Mouse (Mus musculus): ENCODE measurements around the gene Cir1. TPM values are rescaled to one million over a fixed set of nuclear protein-coding genes. Genes with fewer than 3 reads are reported as not detected.
A peak's percentile ranks its signal among the peaks of the same experiment; 100 is the strongest.

Cir1 gene
- polyA plus RNA-seq, 1 experiment from 2014 or later, result 18.0 TPM

GRCm38 (mm10) chr2:73298154-73298553, 14.3 kb downstream of the Cir1 start:
- H3K4me1 ChIP-seq, result no peaks in the 10 kb centered on the region
- 84% methylated on average over 7 of the region's 7 CpGs for WGBS
- H3K36me3 ChIP-seq (replicated peaks), result peaks cover 42% of the 10 kb centered on the region
- no peaks in the 10 kb centered on the region for H3K27me3 ChIP-seq (replicated peaks; ENCODE audit: low read depth, poor library complexity, severe bottlenecking)
- no peak overlapping the region for H3K4me3 ChIP-seq
- no peak for DNase-seq (ENCODE audit: low spot score)
- H3K9me3 ChIP-seq, result no peaks in the 10 kb centered on the region
- H3K27ac ChIP-seq (replicated peaks), result no peak overlapping the region

GRCm38 (mm10) chr2:73295023-73295422, 17.5 kb downstream of the Cir1 start:
- Histone ChIP-seq H3K4me3 (no peak overlapping the region), H3K27me3 (replicated peaks; ENCODE audit: low read depth, poor library complexity, severe bottlenecking) (no peaks in the 10 kb centered on the region), H3K4me1 (no peaks in the 10 kb centered on the region), H3K9me3 (no peaks in the 10 kb centered on the region), H3K27ac (replicated peaks) (no peak overlapping the region), H3K36me3 (replicated peaks) (peaks cover 33% of the 10 kb centered on the region)
- DNase-seq (ENCODE audit: low spot score), result no peak
- 84% methylated on average over 7 of the region's 7 CpGs for WGBS

- Histone ChIP-seq H3K36me3 (replicated peaks) (peaks cover 33% of the 10 kb centered on the region), H3K27me3 (replicated peaks; ENCODE audit: low read depth, poor library complexity, severe bottlenecking) (no peaks in the 10 kb centered on the region), H3K4me1 (no peaks in the 10 kb centered on the region), H3K27ac (replicated peaks) (no peak overlapping the region), H3K9me3 (no peaks in the 10 kb centered on the region), H3K4me3 (no peak overlapping the region)
- WGBS, result 93% methylated on average over 4 of the region's 4 CpGs
- DNase-seq (ENCODE audit: low spot score), result no peak
These were observed 21.4 kb downstream of the Cir1 start for GRCm38 (mm10) chr2:73291130-73291529.

GRCm38 (mm10) chr2:73285630-73286029, 26.9 kb downstream of the Cir1 start:
- H3K27ac ChIP-seq (replicated peaks), result no peak overlapping the region
- peaks cover 8% of the 10 kb centered on the region for H3K4me1 ChIP-seq
- H3K27me3 ChIP-seq (replicated peaks; ENCODE audit: low read depth, poor library complexity, severe bottlenecking), result peaks cover 22% of the 10 kb centered on the region
- no peak overlapping the region for H3K4me3 ChIP-seq
- no peaks in the 10 kb centered on the region for H3K9me3 ChIP-seq
- peak; percentile 27 for DNase-seq (ENCODE audit: low spot score)
- peaks cover 19% of the 10 kb centered on the region for H3K36me3 ChIP-seq (replicated peaks)
- WGBS, result 7% methylated on average over 2 of the region's 2 CpGs

- peaks cover 2% of the 10 kb centered on the region; the same call in 1 of the 2 replicates for H3K36me3 ChIP-seq (replicated peaks)
- peaks cover 35% of the 10 kb centered on the region for H3K4me1 ChIP-seq
- H3K27me3 ChIP-seq (replicated peaks; ENCODE audit: low read depth, poor library complexity, severe bottlenecking), result peaks cover 61% of the 10 kb centered on the region
- DNase-seq (ENCODE audit: low spot score), result peak; percentile 27
- no peak overlapping the region for H3K27ac ChIP-seq (replicated peaks)
- H3K4me3 ChIP-seq, result no peak overlapping the region
- no peaks in the 10 kb centered on the region for H3K9me3 ChIP-seq
- WGBS, result 6% methylated on average over 7 of the region's 7 CpGs
These were observed 30.8 kb downstream of the Cir1 start for GRCm38 (mm10) chr2:73281707-73282106.

DNA sequence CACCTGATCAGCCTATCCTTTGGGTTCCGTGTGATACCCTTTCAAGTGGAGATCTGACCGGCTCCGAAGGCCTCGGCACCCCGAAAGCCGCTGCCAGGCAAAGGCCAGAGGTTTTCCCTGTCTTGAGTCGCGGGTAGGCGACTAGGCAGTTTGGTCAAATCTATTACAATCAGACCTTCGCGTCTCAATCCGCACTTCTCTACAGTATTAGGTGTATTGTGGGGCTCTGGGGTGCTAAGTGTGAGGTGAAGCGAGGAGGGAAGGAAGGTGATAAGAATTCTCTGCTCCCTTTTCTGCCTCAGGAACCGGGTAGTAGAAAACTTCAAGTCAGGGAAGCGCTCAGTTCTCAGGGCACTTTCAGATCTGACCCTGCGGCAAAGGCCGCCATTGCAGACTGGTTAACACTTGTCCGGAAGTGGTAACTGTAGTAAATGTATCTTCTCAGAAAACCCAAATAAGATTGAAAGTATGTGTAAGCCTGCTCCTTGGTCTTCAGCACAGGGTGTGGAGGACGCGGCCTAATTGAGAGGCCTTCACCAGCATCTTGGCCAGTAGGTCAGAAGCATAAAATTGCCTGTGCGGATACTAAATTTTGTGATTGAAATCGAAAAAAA, 31.3 kb downstream of the Cir1 start:
- DNase-seq (ENCODE audit: low spot score), result no peak
- 0 out of 2 replicates have a peak, but pooled peaks cover 2% of the 10 kb centered on the region for H3K36me3 ChIP-seq (replicated peaks)
- no peaks in the 10 kb centered on the region for H3K9me3 ChIP-seq
- H3K4me3 ChIP-seq, result peak overlapping the region; percentile 36
- no peak overlapping the region for H3K27ac ChIP-seq (replicated peaks)
- peaks cover 35% of the 10 kb centered on the region for H3K4me1 ChIP-seq
- H3K27me3 ChIP-seq (replicated peaks; ENCODE audit: low read depth, poor library complexity, severe bottlenecking), result peaks cover 66% of the 10 kb centered on the region
- 5% methylated on average over 22 of the region's 22 CpGs for WGBS

GRCm38 (mm10) chr2:73280356-73281047, 32.0 kb downstream of the Cir1 start:
- H3K9me3 ChIP-seq, result no peaks in the 10 kb centered on the region
- peaks cover 73% of the 10 kb centered on the region for H3K27me3 ChIP-seq (replicated peaks; ENCODE audit: low read depth, poor library complexity, severe bottlenecking)
- 1% methylated on average over 33 of the region's 33 CpGs for WGBS
- DNase-seq (ENCODE audit: low spot score), result peak; percentile 58
- no peaks in the 10 kb centered on the region for H3K36me3 ChIP-seq (replicated peaks)
- no peak overlapping the region for H3K27ac ChIP-seq (replicated peaks)
- H3K4me3 ChIP-seq, result peak overlapping the region; percentile 36
- peaks cover 35% of the 10 kb centered on the region for H3K4me1 ChIP-seq

DNA sequence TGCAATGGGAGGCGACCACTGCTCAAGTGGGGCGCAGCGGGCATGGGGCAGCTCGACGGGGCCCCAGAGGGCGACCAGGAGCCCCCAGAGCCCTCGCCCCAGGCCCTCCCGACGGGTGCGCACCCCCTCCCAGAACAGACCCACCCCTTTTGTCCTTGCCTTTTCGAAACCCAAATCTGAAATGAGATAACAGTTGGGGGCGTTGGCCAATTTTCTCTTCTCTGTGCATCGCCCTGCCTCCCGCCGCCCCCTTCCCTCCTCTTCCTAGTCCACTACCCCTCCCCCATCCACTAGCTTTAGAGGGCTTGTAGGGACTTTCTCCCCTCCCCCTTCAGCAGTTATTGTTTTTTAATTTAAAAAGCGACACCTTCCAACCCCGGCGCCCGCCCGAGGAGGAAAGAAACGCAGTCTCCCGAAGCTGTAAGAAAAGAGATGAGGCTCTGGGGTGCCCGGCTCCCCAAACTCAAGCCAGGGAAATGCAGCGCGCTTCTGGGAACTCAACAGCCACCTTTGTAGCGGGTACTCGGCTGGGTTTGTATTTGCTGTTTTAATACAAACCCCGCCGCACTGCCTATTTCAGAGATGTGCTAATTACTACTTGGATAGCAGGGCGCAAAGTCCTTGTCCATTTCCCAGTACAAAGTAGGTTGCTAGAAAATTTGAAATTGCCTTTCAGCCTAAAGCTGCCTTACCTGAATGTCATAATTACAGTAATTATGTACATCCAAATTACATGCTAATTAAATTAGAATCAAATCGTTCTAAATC, 33.0 kb downstream of the Cir1 start:
- H3K27me3 ChIP-seq (replicated peaks; ENCODE audit: low read depth, poor library complexity, severe bottlenecking), result peaks cover 83% of the 10 kb centered on the region
- no peaks in the 10 kb centered on the region for H3K36me3 ChIP-seq (replicated peaks)
- no peaks in the 10 kb centered on the region for H3K9me3 ChIP-seq
- H3K4me3 ChIP-seq, result peak overlapping the region; percentile 45
- peak overlapping the region; percentile 12; the same call in 1 of the 2 replicates for H3K27ac ChIP-seq (replicated peaks)
- 2% methylated on average over 31 of the region's 31 CpGs for WGBS
- peak; percentile 45 for DNase-seq (ENCODE audit: low spot score)
- H3K4me1 ChIP-seq, result peaks cover 39% of the 10 kb centered on the region

GRCm38 (mm10) chr2:73278869-73279268, 33.6 kb downstream of the Cir1 start:
- under 1% methylated on average over 17 of the region's 17 CpGs for WGBS
- Histone ChIP-seq H3K27ac (replicated peaks) (peak overlapping the region; percentile 12; the same call in 1 of the 2 replicates), H3K27me3 (replicated peaks; ENCODE audit: low read depth, poor library complexity, severe bottlenecking) (peaks cover 89% of the 10 kb centered on the region), H3K36me3 (replicated peaks) (no peaks in the 10 kb centered on the region), H3K9me3 (no peaks in the 10 kb centered on the region), H3K4me3 (peak overlapping the region; percentile 45), H3K4me1 (peaks cover 45% of the 10 kb centered on the region)
- no peak for DNase-seq (ENCODE audit: low spot score)

DNA sequence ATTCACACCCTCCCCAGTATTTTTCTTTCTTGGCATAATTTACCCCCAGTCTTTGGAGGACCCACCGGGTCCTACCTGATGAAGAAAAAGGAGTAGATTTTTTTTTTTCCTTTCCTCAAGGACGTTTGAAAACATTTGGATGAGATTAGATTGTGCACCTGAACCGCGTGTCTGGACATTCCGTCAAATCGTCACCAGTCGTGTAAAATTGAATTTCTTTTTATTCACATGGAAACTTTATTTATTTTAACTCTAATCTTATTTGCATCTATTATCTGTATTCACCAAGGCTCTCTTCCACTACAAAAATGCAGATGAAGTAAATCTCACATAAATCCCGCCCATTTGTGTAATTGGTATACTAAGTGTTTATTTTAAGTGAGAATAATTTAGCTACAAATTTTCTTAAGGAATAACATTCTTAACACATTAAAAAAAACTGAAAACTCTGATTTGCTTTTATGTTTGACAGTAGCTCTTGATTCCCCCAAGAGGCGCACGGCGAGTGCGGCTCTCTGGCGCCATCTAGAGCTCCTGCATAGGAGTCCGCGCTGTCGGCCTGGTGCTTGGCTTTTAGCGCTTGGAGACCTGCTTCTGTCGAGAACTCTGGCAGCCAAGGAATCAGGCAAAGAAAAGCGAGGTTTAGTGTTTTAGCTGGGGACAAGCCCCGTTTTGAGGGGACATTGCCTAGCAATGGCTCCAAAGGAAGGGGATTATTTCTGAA, 34.2 kb downstream of the Cir1 start:
- peak; percentile 92 for DNase-seq (ENCODE audit: low spot score)
- Histone ChIP-seq H3K4me3 (peak overlapping the region; percentile 49), H3K9me3 (no peaks in the 10 kb centered on the region), H3K27ac (replicated peaks) (no peak overlapping the region), H3K36me3 (replicated peaks) (no peaks in the 10 kb centered on the region), H3K27me3 (replicated peaks; ENCODE audit: low read depth, poor library complexity, severe bottlenecking) (peaks cover 95% of the 10 kb centered on the region), H3K4me1 (peaks cover 51% of the 10 kb centered on the region)
- WGBS, result under 1% methylated on average over 20 of the region's 20 CpGs

DNA sequence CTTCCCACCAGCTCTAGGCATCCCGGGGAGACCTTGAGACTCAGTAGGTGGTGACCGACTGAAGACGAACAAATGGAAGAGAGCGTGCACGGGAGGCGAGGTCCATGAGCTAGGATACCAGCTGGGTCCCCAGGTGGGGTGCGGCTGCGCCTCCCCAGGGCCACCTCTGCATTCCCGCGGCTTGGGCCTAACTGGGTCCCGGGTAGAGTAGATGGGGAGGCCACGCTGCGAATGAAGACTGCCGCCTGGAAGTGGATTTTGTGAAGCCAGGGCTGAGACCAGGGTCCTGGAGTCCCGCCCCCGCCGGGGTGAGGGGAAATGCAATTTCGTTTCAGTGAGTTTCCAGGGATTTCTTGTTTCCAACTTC, 34.8 kb downstream of the Cir1 start:
- peaks cover 57% of the 10 kb centered on the region for H3K4me1 ChIP-seq
- H3K4me3 ChIP-seq, result peak overlapping the region; percentile 49
- H3K9me3 ChIP-seq, result no peaks in the 10 kb centered on the region
- H3K36me3 ChIP-seq (replicated peaks), result no peaks in the 10 kb centered on the region
- WGBS, result under 1% methylated on average over 18 of the region's 18 CpGs
- DNase-seq (ENCODE audit: low spot score), result peak; percentile 57
- 0 out of 2 replicates have a peak overlapping the region, but pooled peaks have one; percentile 16 for H3K27ac ChIP-seq (replicated peaks)
- peaks cover 100% of the 10 kb centered on the region for H3K27me3 ChIP-seq (replicated peaks; ENCODE audit: low read depth, poor library complexity, severe bottlenecking)

All from embryonic facial prominence, embryonic 10.5 days (tissue).